In genomic region chr3:135001270-135001669, GRCm38 (mm10) we compare ENCODE assay signal across 20 mouse cellular contexts.
DNase-seq lines count a peak whose midpoint lies in the region; ATAC-seq and TF ChIP-seq lines count a peak whose summit lies in the region.
"Had no signal": no experiment of that assay in that cellular context is flagged by ENCODE, and none has a peak within 500 bp of the region (broad histone marks: within the 10 kb centered on the region; RNA-seq: fewer than 3 reads in every experiment).

No protein-coding gene starts in this region.

- no peak overlapping the region for H3K4me3 ChIP-seq in intestine, postnatal 0 days (ENCODE audit: low read depth, low read length)
- H3K4me3 ChIP-seq in intestine, embryonic 15.5 days (replicated peaks), result no peak overlapping the region
- no peak overlapping the region for H3K4me3 ChIP-seq in lung, embryonic 14.5 days (ENCODE audit: low read depth, low read length)
- no peak overlapping the region for H3K4me3 ChIP-seq in E14TG2a.4 (replicated peaks; ENCODE audit: low read length)
- no peak overlapping the region for H3K4me3 ChIP-seq in stomach, postnatal 0 days (ENCODE audit: low read depth, low read length)
- H3K4me3 ChIP-seq: embryonic facial prominence, embryonic 10.5 days; heart, embryonic 12.5 days; hindbrain, embryonic 10.5 days had no signal

- H3K27me3 ChIP-seq in intestine, postnatal 0 days (replicated peaks; ENCODE audit: control insufficient read depth, insufficient read depth, low read length), result no peaks in the 10 kb centered on the region
- no peaks in the 10 kb centered on the region for H3K27me3 ChIP-seq in intestine, embryonic 15.5 days (replicated peaks)
- H3K27me3 ChIP-seq in lung, embryonic 14.5 days (ENCODE audit: insufficient read depth, low read length), result no peaks in the 10 kb centered on the region
- no peaks in the 10 kb centered on the region for H3K27me3 ChIP-seq in E14TG2a.4 (ENCODE audit: insufficient read depth, low read length)
- H3K27me3 ChIP-seq in stomach, postnatal 0 days (ENCODE audit: control insufficient read depth, insufficient read depth, low read length), result no peaks in the 10 kb centered on the region
- H3K27me3 ChIP-seq: heart, embryonic 12.5 days had no signal

- TF ChIP-seq CTCF in intestine, postnatal 0 days (IDR thresholded peaks at IDR 0.05; ENCODE audit: low read depth), result peak; percentile 32
- TF ChIP-seq CTCF in lung, embryonic 14.5 days (IDR thresholded peaks at IDR 0.05; ENCODE audit: low read depth), result no peak
- TF ChIP-seq CTCF in E14TG2a.4 (conservative IDR thresholded peaks at IDR 0.05; ENCODE audit: low read length), result 0 out of 2 replicates have a peak, but pooled peaks have one; percentile 6
- peak; percentile 40 for TF ChIP-seq CTCF in stomach, postnatal 0 days (IDR thresholded peaks at IDR 0.05; ENCODE audit: low read depth)

- 91% methylated on average over 1 of the region's 1 CpGs for WGBS in intestine, postnatal 0 days
- 85% methylated on average over 1 of the region's 1 CpGs for WGBS in intestine, embryonic 15.5 days
- 67% methylated on average over 1 of the region's 1 CpGs for WGBS in lung, embryonic 14.5 days
- 78% methylated on average over 1 of the region's 1 CpGs for WGBS in stomach, postnatal 0 days

- no peak for ATAC-seq in intestine, postnatal 0 days
- no peak for ATAC-seq in intestine, embryonic 15.5 days
- ATAC-seq in lung, embryonic 14.5 days (ENCODE audit: insufficient read depth), result no peak
- no peak for ATAC-seq in stomach, postnatal 0 days (ENCODE audit: low FRiP score, low TSS enrichment)
- ATAC-seq: activated CD4-positive, CD25-positive, alpha-beta regulatory T cell, adult 4 months; forebrain, embryonic 14.5 days; intestine, embryonic 16.5 days had no signal

- no peaks in the 10 kb centered on the region for H3K9me3 ChIP-seq in intestine, postnatal 0 days (ENCODE audit: control insufficient read depth)
- no peaks in the 10 kb centered on the region for H3K9me3 ChIP-seq in intestine, embryonic 15.5 days
- no peaks in the 10 kb centered on the region for H3K9me3 ChIP-seq in lung, embryonic 14.5 days (ENCODE audit: low read depth, low read length)
- no peaks in the 10 kb centered on the region for H3K9me3 ChIP-seq in E14TG2a.4 (ENCODE audit: low read length)
- no peaks in the 10 kb centered on the region for H3K9me3 ChIP-seq in stomach, postnatal 0 days (ENCODE audit: control insufficient read depth, low read length)
- H3K9me3 ChIP-seq: embryonic facial prominence, embryonic 10.5 days; heart, embryonic 12.5 days; hindbrain, embryonic 10.5 days had no signal

- H3K9ac ChIP-seq in intestine, postnatal 0 days (ENCODE audit: low read depth, low read length), result no peak overlapping the region
- no peak overlapping the region for H3K9ac ChIP-seq in intestine, embryonic 15.5 days
- no peak overlapping the region for H3K9ac ChIP-seq in lung, embryonic 14.5 days
- no peak overlapping the region for H3K9ac ChIP-seq in stomach, postnatal 0 days (ENCODE audit: low read length)
- H3K9ac ChIP-seq: heart, embryonic 12.5 days; hindbrain, embryonic 14.5 days had no signal

- H3K27ac ChIP-seq in intestine, postnatal 0 days (ENCODE audit: low read depth, low read length), result no peak overlapping the region
- H3K27ac ChIP-seq in intestine, embryonic 15.5 days, result no peak overlapping the region
- no peak overlapping the region for H3K27ac ChIP-seq in lung, embryonic 14.5 days (ENCODE audit: low read depth)
- H3K27ac ChIP-seq in stomach, postnatal 0 days (replicated peaks), result no peak overlapping the region
- H3K27ac ChIP-seq: embryonic facial prominence, embryonic 10.5 days; hindbrain, embryonic 10.5 days; hindbrain, embryonic 14.5 days had no signal

- no peak for TF ChIP-seq EP300 in stomach, postnatal 0 days (optimal IDR thresholded peaks at IDR 0.05)

- H3K36me3 ChIP-seq in intestine, postnatal 0 days (ENCODE audit: control insufficient read depth, insufficient read depth), result no peaks in the 10 kb centered on the region
- no peaks in the 10 kb centered on the region for H3K36me3 ChIP-seq in intestine, embryonic 15.5 days
- no peaks in the 10 kb centered on the region for H3K36me3 ChIP-seq in lung, embryonic 14.5 days (ENCODE audit: insufficient read depth)
- H3K36me3 ChIP-seq in E14TG2a.4 (ENCODE audit: insufficient read depth, low read length), result no peaks in the 10 kb centered on the region
- no peaks in the 10 kb centered on the region for H3K36me3 ChIP-seq in stomach, postnatal 0 days (ENCODE audit: control insufficient read depth, insufficient read depth, low read length)
- H3K36me3 ChIP-seq: embryonic facial prominence, embryonic 10.5 days; heart, embryonic 12.5 days; hindbrain, embryonic 10.5 days had no signal

- DNase-seq in lung, embryonic 14.5 days, result peak; percentile 3
- DNase-seq in lung, postnatal 36 days, result no peak
- no peak for DNase-seq in stomach, postnatal 0 days (ENCODE audit: low spot score)
- no peak for DNase-seq in gastrocnemius, adult 18-20 months (ENCODE audit: low spot score)
- DNase-seq in left cerebral cortex, adult 8-10 months (ENCODE audit: low spot score in 2 of 2), result no peak
- DNase-seq: adrenal gland, postnatal 14 days; cerebellum, adult 11-12 months; cerebellum, adult 9-10 months; cerebellum, postnatal 25 days; gastrocnemius, postnatal 10 days had no signal

- no peak overlapping the region for H3K4me2 ChIP-seq in intestine, postnatal 0 days (replicated peaks; ENCODE audit: low read depth)
- H3K4me2 ChIP-seq in intestine, embryonic 15.5 days (replicated peaks), result no peak overlapping the region
- H3K4me2 ChIP-seq in lung, embryonic 14.5 days, result no peak overlapping the region
- H3K4me2 ChIP-seq in stomach, postnatal 0 days (replicated peaks; ENCODE audit: low read depth), result no peak overlapping the region
- H3K4me2 ChIP-seq: heart, embryonic 12.5 days; hindbrain, embryonic 14.5 days had no signal

- no peaks in the 10 kb centered on the region for H3K4me1 ChIP-seq in intestine, postnatal 0 days (replicated peaks; ENCODE audit: control insufficient read depth, insufficient read depth, low read length)
- no peaks in the 10 kb centered on the region for H3K4me1 ChIP-seq in intestine, embryonic 15.5 days (replicated peaks)
- no peaks in the 10 kb centered on the region for H3K4me1 ChIP-seq in lung, embryonic 14.5 days (ENCODE audit: insufficient read depth)
- no peaks in the 10 kb centered on the region for H3K4me1 ChIP-seq in E14TG2a.4 (replicated peaks; ENCODE audit: low read depth, low read length)
- H3K4me1 ChIP-seq in stomach, postnatal 0 days (replicated peaks; ENCODE audit: control insufficient read depth, insufficient read depth), result no peaks in the 10 kb centered on the region
- H3K4me1 ChIP-seq: embryonic facial prominence, embryonic 10.5 days; heart, embryonic 12.5 days; hindbrain, embryonic 10.5 days had no signal
